Mouse (Mus musculus) E14TG2a.4 (cell line): ENCODE results near the gene Pnrc2.

Experiments used
- H3K27me3 ChIP-seq: 2 replicates; pipeline ENCODE4 v1.6.1; 2014; ENCODE audit warnings: low read length, control low read depth; ENCODE audit not compliant: insufficient read depth
- H3K36me3 ChIP-seq: 2 replicates; pipeline ENCODE4 v1.6.1; 2014; ENCODE audit warnings: low read length, control low read depth; ENCODE audit not compliant: insufficient read depth
- H3K4me1 ChIP-seq: replicated peaks from 2 replicates; pipeline ENCODE4 v1.6.1; 2014; ENCODE audit warnings: low read depth, low read length, control low read depth
- H3K4me3 ChIP-seq: replicated peaks from 2 replicates; pipeline ENCODE4 v1.5.1; 2014; ENCODE audit warnings: mild to moderate bottlenecking, low read length
- H3K9me3 ChIP-seq: 2 replicates; pipeline ENCODE4 v1.6.1; 2014; ENCODE audit warnings: low read length, control low read depth
- CTCF ChIP-seq: conservative IDR thresholded peaks from 2 replicates; pipeline ENCODE4 v1.5.1; 2014; ENCODE audit warnings: low read length
- NANOG ChIP-seq: IDR thresholded peaks from 2 replicates; pipeline ENCODE4 v1.6.1; 2014; ENCODE audit warnings: borderline replicate concordance, low read length, mixed read lengths
- POU5F1 ChIP-seq: IDR thresholded peaks from 2 replicates; pipeline ENCODE4 v1.6.1; 2014; ENCODE audit warnings: low read length, borderline replicate concordance

Gene Pnrc2

GRCm38 (mm10) chr4:135870227-135871023 is 3.2 kb downstream of the Pnrc2 start:
- no peaks in the 10 kb centered on the region for H3K27me3 ChIP-seq
- H3K9me3 ChIP-seq = no peaks in the 10 kb centered on the region
- no peak for TF ChIP-seq NANOG
- TF ChIP-seq POU5F1 = no peak
- TF ChIP-seq CTCF = no peak
- peaks cover 39% of the 10 kb centered on the region for H3K4me1 ChIP-seq
- no peak overlapping the region for H3K4me3 ChIP-seq
- peaks cover 55% of the 10 kb centered on the region for H3K36me3 ChIP-seq

- Histone ChIP-seq H3K4me3 (no peak overlapping the region), H3K36me3 (peaks cover 65% of the 10 kb centered on the region), H3K4me1 (peaks cover 24% of the 10 kb centered on the region), H3K9me3 (no peaks in the 10 kb centered on the region), H3K27me3 (no peaks in the 10 kb centered on the region)
- no peak for TF ChIP-seq CTCF
- TF ChIP-seq NANOG = no peak
- TF ChIP-seq POU5F1 = no peak
Observed at GRCm38 (mm10) chr4:135868996-135869395, 4.7 kb downstream of the Pnrc2 start.

- Histone ChIP-seq H3K4me3 (peak overlapping the region; percentile 96), H3K36me3 (peaks cover 48% of the 10 kb centered on the region), H3K4me1 (peaks cover 56% of the 10 kb centered on the region), H3K27me3 (no peaks in the 10 kb centered on the region), H3K9me3 (no peaks in the 10 kb centered on the region)
- TF ChIP-seq CTCF (no peak), POU5F1 (no peak), NANOG (no peak)
Observed at GRCm38 (mm10) chr4:135857597-135858186, 16.0 kb downstream of the Pnrc2 start.

- TF ChIP-seq CTCF (no peak), POU5F1 (no peak), NANOG (no peak)
- H3K27me3 ChIP-seq = no peaks in the 10 kb centered on the region
- no peaks in the 10 kb centered on the region for H3K9me3 ChIP-seq
- peaks cover 36% of the 10 kb centered on the region for H3K36me3 ChIP-seq
- H3K4me3 ChIP-seq = peak overlapping the region; percentile 96
- H3K4me1 ChIP-seq = peaks cover 55% of the 10 kb centered on the region
Observed at GRCm38 (mm10) chr4:135856223-135857091, 17.2 kb downstream of the Pnrc2 start.

GRCm38 (mm10) chr4:135855536-135856222 is 18.0 kb downstream of the Pnrc2 start, which contains the start of gene Srsf10:
Srsf10 (plus strand) TSS chr4:135855747.
- Histone ChIP-seq H3K4me3 (peak within 1 kb of the TSS; percentile 96), H3K4me1 (peaks cover 51% of the 10 kb centered on the region), H3K27me3 (no peaks in the 10 kb centered on the region), H3K36me3 (peaks cover 28% of the 10 kb centered on the region), H3K9me3 (no peaks in the 10 kb centered on the region)
- TF ChIP-seq NANOG = no peak
- no peak for TF ChIP-seq POU5F1
- no peak for TF ChIP-seq CTCF

GRCm38 (mm10) chr4:135855080-135855479 is 18.6 kb downstream of the Pnrc2 start:
- Histone ChIP-seq H3K4me3 (peak overlapping the region; percentile 96), H3K4me1 (peaks cover 51% of the 10 kb centered on the region), H3K27me3 (no peaks in the 10 kb centered on the region), H3K9me3 (no peaks in the 10 kb centered on the region), H3K36me3 (peaks cover 22% of the 10 kb centered on the region)
- no peak for TF ChIP-seq CTCF

GRCm38 (mm10) chr4:135854630-135855029 is 19.0 kb downstream of the Pnrc2 start:
- Histone ChIP-seq H3K4me1 (peaks cover 47% of the 10 kb centered on the region), H3K4me3 (peak overlapping the region; percentile 96), H3K27me3 (no peaks in the 10 kb centered on the region), H3K36me3 (peaks cover 18% of the 10 kb centered on the region), H3K9me3 (no peaks in the 10 kb centered on the region)
- TF ChIP-seq CTCF = no peak
- TF ChIP-seq POU5F1 = no peak
- no peak for TF ChIP-seq NANOG

GRCm38 (mm10) chr4:135853987-135854546 is 19.6 kb downstream of the Pnrc2 start:
- Histone ChIP-seq H3K9me3 (no peaks in the 10 kb centered on the region), H3K27me3 (no peaks in the 10 kb centered on the region), H3K36me3 (peaks cover 12% of the 10 kb centered on the region), H3K4me3 (peak overlapping the region; percentile 96), H3K4me1 (peaks cover 42% of the 10 kb centered on the region)
- no peak for TF ChIP-seq POU5F1
